Mouse (Mus musculus): ENCODE measurements at regions not wholly inside any gene's neighbourhood (a gene's known extent, or its start where the extent isn't known, plus 50 kb on each side); places are given as distances from the start of the nearest gene placed in this dataset.

DNA sequence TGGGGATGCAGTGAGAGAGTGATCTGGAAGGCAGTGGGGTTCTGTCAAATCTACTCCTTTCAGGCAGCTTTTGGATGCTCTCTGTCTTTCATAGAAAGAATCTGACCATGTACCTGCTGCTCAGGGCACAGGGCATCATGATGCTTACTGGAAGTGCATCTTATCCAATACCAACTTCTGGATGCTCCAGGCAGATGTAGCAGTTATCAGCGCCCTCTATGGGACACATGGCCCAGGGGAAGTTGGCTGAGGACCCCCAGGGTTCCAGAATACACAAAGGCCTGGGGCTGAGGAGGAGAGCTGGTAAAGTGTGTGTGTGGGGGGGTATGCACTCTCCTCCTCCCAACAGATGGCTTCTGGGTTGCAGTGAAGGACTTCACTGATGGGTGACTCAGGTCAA lies 162.1 kb upstream of the Zc3h12a start:
- TF ChIP-seq POLR2A (IDR thresholded peaks at IDR 0.05; ENCODE audit: extremely low read depth, insufficient read depth, low read length) (no peak), CTCF (IDR thresholded peaks at IDR 0.05; ENCODE audit: low read depth, low read length) (no peak)
